Mouse (Mus musculus) megakaryocyte, embryonic 14.5 days (primary cell): Measurements from ENCODE around the gene Rfx3.

Source experiments
- FLI1 ChIP-seq: IDR thresholded peaks from 2 replicates; pipeline ENCODE4 v1.6.1; 2012; ENCODE audit warnings: low read length, inconsistent platforms, mixed read lengths
- GATA1 ChIP-seq: IDR thresholded peaks from 3 replicates; pipeline ENCODE4 v1.6.1; 2012; ENCODE audit warnings: mixed read lengths, low read length, inconsistent platforms, borderline replicate concordance

DNA sequence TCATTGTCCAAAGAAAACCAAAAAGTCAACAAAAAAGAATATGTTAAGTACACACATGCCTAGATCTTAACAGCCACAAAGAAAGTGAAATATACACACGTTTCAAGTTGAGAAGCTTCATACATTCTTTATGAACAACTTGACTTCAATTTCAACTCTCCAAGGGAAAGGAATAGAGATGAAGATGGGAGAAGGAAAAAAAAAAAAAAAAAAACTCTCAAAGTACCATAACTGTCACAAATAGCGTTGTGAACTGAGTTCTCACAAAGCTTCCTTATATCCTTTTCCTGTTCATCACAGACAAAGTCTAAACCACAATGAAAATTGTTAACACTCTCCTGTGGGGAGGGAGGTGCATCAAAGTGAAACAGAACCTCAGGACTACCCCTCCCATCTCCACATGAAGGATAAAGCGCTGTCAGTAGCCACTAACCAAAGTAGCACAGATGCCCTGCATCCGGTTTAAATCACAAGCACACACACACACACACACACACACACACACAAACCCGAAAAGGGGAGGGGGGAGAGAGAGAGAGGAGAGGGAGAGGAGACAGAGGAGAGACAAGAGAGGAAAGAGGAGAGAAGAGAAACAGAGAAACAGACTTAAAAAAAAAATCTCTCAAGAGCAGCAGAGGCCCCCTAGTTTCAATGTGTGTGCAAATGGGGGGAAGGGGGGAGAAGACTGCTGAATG, 1.2 kb downstream of the Rfx3 start:
- TF ChIP-seq GATA1: no peak
- no peak for TF ChIP-seq FLI1
